Mouse (Mus musculus): Measurements from ENCODE around the gene Cers5. TPM values are rescaled to one million over a fixed set of nuclear protein-coding genes. Genes with fewer than 3 reads are reported as not detected.

The Cers5 gene
- polyA plus RNA-seq, 1 experiment: 23.4 TPM

GRCm38 (mm10) chr15:99778677-99779335 lies 6.1 kb upstream of the Cers5 start:
- Histone ChIP-seq H3K4me3 (ENCODE audit: control insufficient read depth, low read depth, low read length) (no peak overlapping the region), H3K4me1 (ENCODE audit: control insufficient read depth, insufficient read depth, low read length) (peaks cover 5% of the 10 kb centered on the region), H3K36me3 (ENCODE audit: control insufficient read depth, insufficient read depth, low read length) (no peaks in the 10 kb centered on the region), H3K27ac (ENCODE audit: control insufficient read depth, insufficient read depth, low read depth, low read length) (no peak overlapping the region), H3K27me3 (ENCODE audit: control insufficient read depth, insufficient read depth, low read length) (no peaks in the 10 kb centered on the region)
- TF ChIP-seq CTCF (IDR thresholded peaks at IDR 0.05; ENCODE audit: control insufficient read depth, insufficient read depth, insufficient replicate concordance, low read depth, low read length) (no peak), POLR2A (IDR thresholded peaks at IDR 0.05; ENCODE audit: control insufficient read depth, low read depth, low read length) (no peak)

GRCm38 (mm10) chr15:99778148-99778547 lies 5.5 kb upstream of the Cers5 start:
- Histone ChIP-seq H3K27me3 (ENCODE audit: control insufficient read depth, insufficient read depth, low read length) (no peaks in the 10 kb centered on the region), H3K27ac (ENCODE audit: control insufficient read depth, insufficient read depth, low read depth, low read length) (no peak overlapping the region), H3K4me3 (ENCODE audit: control insufficient read depth, low read depth, low read length) (no peak overlapping the region), H3K4me1 (ENCODE audit: control insufficient read depth, insufficient read depth, low read length) (peaks cover 5% of the 10 kb centered on the region), H3K36me3 (ENCODE audit: control insufficient read depth, insufficient read depth, low read length) (no peaks in the 10 kb centered on the region)
- no peak for TF ChIP-seq POLR2A (IDR thresholded peaks at IDR 0.05; ENCODE audit: control insufficient read depth, low read depth, low read length)

- Histone ChIP-seq H3K4me3 (ENCODE audit: control insufficient read depth, low read depth, low read length) (no peak overlapping the region), H3K4me1 (ENCODE audit: control insufficient read depth, insufficient read depth, low read length) (peaks cover 9% of the 10 kb centered on the region), H3K27ac (ENCODE audit: control insufficient read depth, insufficient read depth, low read depth, low read length) (no peak overlapping the region), H3K27me3 (ENCODE audit: control insufficient read depth, insufficient read depth, low read length) (no peaks in the 10 kb centered on the region), H3K36me3 (ENCODE audit: control insufficient read depth, insufficient read depth, low read length) (no peaks in the 10 kb centered on the region)
- no peak for TF ChIP-seq POLR2A (IDR thresholded peaks at IDR 0.05; ENCODE audit: control insufficient read depth, low read depth, low read length)
- no peak for TF ChIP-seq CTCF (IDR thresholded peaks at IDR 0.05; ENCODE audit: control insufficient read depth, insufficient read depth, insufficient replicate concordance, low read depth, low read length)
These were observed 240 bp upstream of the Cers5 start for GRCm38 (mm10) chr15:99772925-99773324.

- Histone ChIP-seq H3K27me3 (ENCODE audit: control insufficient read depth, insufficient read depth, low read length) (no peaks in the 10 kb centered on the region), H3K4me1 (ENCODE audit: control insufficient read depth, insufficient read depth, low read length) (peaks cover 9% of the 10 kb centered on the region), H3K4me3 (ENCODE audit: control insufficient read depth, low read depth, low read length) (peak overlapping the region; percentile 98), H3K36me3 (ENCODE audit: control insufficient read depth, insufficient read depth, low read length) (no peaks in the 10 kb centered on the region), H3K27ac (ENCODE audit: control insufficient read depth, insufficient read depth, low read depth, low read length) (peak overlapping the region; percentile 90)
- TF ChIP-seq POLR2A (IDR thresholded peaks at IDR 0.05; ENCODE audit: control insufficient read depth, low read depth, low read length) (peak; percentile 80), CTCF (IDR thresholded peaks at IDR 0.05; ENCODE audit: control insufficient read depth, insufficient read depth, insufficient replicate concordance, low read depth, low read length) (no peak)
These were observed 306 bp downstream of the Cers5 start for GRCm38 (mm10) chr15:99772277-99772880.

- Histone ChIP-seq H3K4me1 (ENCODE audit: control insufficient read depth, insufficient read depth, low read length) (peaks cover 9% of the 10 kb centered on the region), H3K4me3 (ENCODE audit: control insufficient read depth, low read depth, low read length) (peak overlapping the region; percentile 98)
- no peak for TF ChIP-seq CTCF (IDR thresholded peaks at IDR 0.05; ENCODE audit: control insufficient read depth, insufficient read depth, insufficient replicate concordance, low read depth, low read length)
These were observed 946 bp downstream of the Cers5 start for GRCm38 (mm10) chr15:99771601-99772276.

GRCm38 (mm10) chr15:99771004-99771500 lies 1.6 kb downstream of the Cers5 start:
- Histone ChIP-seq H3K4me1 (ENCODE audit: control insufficient read depth, insufficient read depth, low read length) (peaks cover 9% of the 10 kb centered on the region), H3K27ac (ENCODE audit: control insufficient read depth, insufficient read depth, low read depth, low read length) (peak overlapping the region; percentile 91; the same call in 1 of the 2 replicates), H3K4me3 (ENCODE audit: control insufficient read depth, low read depth, low read length) (peak overlapping the region; percentile 98), H3K27me3 (ENCODE audit: control insufficient read depth, insufficient read depth, low read length) (no peaks in the 10 kb centered on the region), H3K36me3 (ENCODE audit: control insufficient read depth, insufficient read depth, low read length) (no peaks in the 10 kb centered on the region)
- TF ChIP-seq POLR2A (IDR thresholded peaks at IDR 0.05; ENCODE audit: control insufficient read depth, low read depth, low read length) (no peak), CTCF (IDR thresholded peaks at IDR 0.05; ENCODE audit: control insufficient read depth, insufficient read depth, insufficient replicate concordance, low read depth, low read length) (no peak)

More at GRCm38 (mm10) chr15:99771601-99772276, 946 bp downstream of the Cers5 start:
- Histone ChIP-seq H3K27me3 (ENCODE audit: control insufficient read depth, insufficient read depth, low read length) (no peaks in the 10 kb centered on the region), H3K36me3 (ENCODE audit: control insufficient read depth, insufficient read depth, low read length) (no peaks in the 10 kb centered on the region), H3K27ac (ENCODE audit: control insufficient read depth, insufficient read depth, low read depth, low read length) (peak overlapping the region; percentile 91)

GRCm38 (mm10) chr15:99768761-99769160 lies 3.9 kb downstream of the Cers5 start:
- Histone ChIP-seq H3K27ac (ENCODE audit: control insufficient read depth, insufficient read depth, low read depth, low read length) (no peak overlapping the region), H3K4me1 (ENCODE audit: control insufficient read depth, insufficient read depth, low read length) (peaks cover 9% of the 10 kb centered on the region), H3K27me3 (ENCODE audit: control insufficient read depth, insufficient read depth, low read length) (no peaks in the 10 kb centered on the region), H3K36me3 (ENCODE audit: control insufficient read depth, insufficient read depth, low read length) (no peaks in the 10 kb centered on the region), H3K4me3 (ENCODE audit: control insufficient read depth, low read depth, low read length) (no peak overlapping the region)
- no peak for TF ChIP-seq POLR2A (IDR thresholded peaks at IDR 0.05; ENCODE audit: control insufficient read depth, low read depth, low read length)
- no peak for TF ChIP-seq CTCF (IDR thresholded peaks at IDR 0.05; ENCODE audit: control insufficient read depth, insufficient read depth, insufficient replicate concordance, low read depth, low read length)
